Mouse (Mus musculus): ENCODE measurements around the gene Ctnnd2.

DNA sequence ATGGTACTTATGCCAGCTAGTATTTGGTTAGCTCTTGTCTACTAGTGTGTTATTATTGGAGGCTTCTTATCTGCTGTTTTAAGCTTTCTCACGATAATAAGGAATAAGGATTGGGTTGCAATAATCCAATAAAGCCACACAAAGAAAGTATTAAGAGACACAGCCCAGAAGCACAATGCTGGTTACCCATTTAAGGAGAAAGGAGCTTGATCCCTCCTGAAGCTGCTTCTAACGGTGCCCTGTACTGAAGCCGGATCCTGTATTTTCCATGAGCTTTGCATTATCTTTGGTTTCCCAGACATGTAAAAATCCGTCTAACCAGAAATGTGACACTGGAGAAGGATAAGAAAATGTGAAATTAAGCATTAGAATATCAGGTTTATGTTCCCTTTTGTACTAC is 565.8 kb downstream of the Ctnnd2 start:
- TF ChIP-seq POLR2A (IDR thresholded peaks at IDR 0.05; ENCODE audit: borderline replicate concordance, extremely low read depth, low read depth, low read length), result no peak
- no peak for TF ChIP-seq CTCF (IDR thresholded peaks at IDR 0.05; ENCODE audit: insufficient read depth, low read length)

All from lung, adult 2 months (tissue).